Mouse (Mus musculus) 3134 (cell line): ENCODE measurements around the gene Myo15b.
"Not testable (repeated sequence)": the region's sequence is repeated elsewhere in the genome, so short reads cannot be mapped to it uniquely, and the experiment has no call there.

Source experiments
- DNase-seq: peaks from one replicate; pipeline ENCODE4 v3.0.0-alpha.2; 2011; ENCODE audit warnings: low spot score; ENCODE audit not compliant: insufficient read length; ENCODE audit errors: extremely low read depth

The Myo15b gene

DNA sequence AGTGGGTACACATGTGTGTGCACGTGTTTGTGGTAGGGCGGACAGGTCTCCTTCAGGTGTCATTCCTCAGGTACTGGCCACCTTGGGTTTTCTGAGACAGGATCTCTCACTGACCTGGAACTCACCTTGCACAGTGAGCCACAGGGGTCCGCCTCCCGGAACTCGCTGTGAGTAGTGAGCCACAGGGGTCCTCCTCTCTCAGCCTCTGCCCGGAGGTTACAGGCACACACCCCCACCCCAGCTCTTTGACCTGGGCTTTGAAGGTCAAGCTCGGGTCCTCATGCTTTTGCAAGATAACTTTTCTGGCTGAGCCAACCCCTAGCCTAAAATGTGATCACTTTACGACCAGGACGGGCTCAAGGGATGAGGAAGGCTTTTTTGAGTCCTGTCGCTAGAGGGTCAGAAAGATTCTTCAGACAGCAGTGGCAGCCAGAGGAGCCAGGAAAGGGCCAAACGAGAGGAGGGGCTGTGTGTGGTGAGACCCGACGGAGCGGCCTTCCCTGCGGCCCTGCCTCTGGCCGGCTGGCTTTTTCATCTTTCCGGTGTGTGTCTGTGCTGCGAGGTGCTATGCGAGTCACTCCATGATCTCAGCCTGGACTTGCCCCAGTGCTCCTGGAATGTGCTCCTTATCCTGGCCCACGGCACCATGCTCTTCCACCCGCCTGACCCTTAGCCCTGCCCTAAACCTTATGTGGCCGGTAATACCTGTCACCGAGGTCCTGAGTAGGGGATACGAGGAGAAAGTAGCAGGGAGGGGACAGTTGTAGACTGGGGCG is 27.5 kb upstream of the Myo15b start:
- no peak for DNase-seq

GRCm38 (mm10) chr11:115831518-115831917 is 26.7 kb upstream of the Myo15b start:
- DNase-seq: no peak

DNA sequence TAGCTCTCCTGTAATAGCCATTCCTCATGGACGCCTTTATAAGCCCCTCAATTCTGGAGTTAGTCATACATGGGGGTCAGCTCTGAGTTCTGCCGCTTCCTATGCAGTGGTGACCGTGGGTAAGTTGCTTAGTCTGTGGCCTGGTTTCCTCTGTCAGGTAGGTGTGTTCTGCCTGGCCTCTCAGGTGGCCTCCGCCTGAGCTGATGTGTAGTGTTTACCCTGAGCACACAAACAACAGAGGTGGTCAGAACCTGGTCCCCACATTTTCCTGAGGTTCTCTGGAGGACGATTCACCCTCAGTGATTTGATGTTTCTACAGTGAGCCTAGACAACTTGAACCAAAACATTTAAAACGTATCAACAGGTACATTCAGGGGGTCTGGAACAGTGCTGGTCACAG is 26.1 kb upstream of the Myo15b start:
- no peak for DNase-seq

DNA sequence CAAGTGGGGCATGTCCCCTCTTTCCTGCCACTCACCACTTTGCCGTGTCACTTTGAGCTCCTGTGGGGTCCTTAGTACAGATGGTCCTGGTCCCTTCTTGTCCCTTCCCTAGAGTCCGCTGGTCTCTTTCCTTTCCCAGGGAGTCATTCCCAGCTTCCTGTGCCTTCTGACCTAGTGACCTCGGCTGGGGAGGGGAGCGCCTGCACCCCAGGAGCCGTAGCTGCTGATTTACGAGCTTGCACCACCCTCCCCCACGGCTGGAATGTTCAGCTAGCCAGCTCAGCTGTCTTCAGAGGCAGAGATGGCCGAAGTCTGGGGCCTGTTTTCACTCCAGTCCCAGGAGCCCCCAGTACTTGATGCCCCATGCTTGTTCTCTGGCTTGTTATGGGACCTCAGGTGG is 25.7 kb upstream of the Myo15b start:
- DNase-seq: no peak

GRCm38 (mm10) chr11:115833021-115833513 is 25.1 kb upstream of the Myo15b start:
- no peak for DNase-seq

GRCm38 (mm10) chr11:115834033-115834432 is 24.2 kb upstream of the Myo15b start:
- DNase-seq: no peak

GRCm38 (mm10) chr11:115836656-115837395 is 21.4 kb upstream of the Myo15b start:
- no peak for DNase-seq

DNA sequence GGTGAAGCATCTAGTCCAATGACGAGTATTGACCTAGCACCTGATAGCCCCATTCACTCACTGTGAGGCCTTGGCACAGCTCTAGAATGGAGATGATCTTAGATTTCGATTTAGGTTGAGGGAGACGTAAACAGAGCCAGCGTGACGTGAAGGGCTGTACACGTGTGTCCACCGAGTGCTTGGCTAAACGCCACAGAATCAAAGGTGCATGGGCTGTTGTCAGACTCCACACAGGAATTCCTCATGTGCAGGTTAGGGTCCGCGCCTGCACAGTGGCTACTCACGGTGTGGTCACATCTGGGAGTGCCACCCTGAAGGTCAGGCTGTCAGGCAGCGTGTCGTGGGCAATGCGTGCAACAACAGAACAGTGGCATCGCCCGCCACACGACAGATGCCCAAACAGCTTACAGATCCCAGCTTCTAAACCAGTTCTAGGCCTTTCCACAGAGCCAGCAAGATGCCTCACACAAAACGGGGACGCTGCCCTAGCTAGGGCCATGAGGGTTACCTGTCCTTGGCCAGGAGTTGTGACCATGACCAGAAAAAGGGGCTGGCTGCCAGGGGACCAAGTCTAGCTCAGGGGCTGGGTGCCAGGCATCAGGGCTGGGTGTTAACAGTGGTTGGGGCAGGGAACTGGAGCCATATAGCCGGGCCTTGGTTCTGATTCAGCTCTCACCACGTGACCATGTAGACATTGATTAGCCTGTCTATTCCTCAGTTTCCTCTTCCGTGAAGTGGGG is 20.4 kb upstream of the Myo15b start:
- DNase-seq: no peak

DNA sequence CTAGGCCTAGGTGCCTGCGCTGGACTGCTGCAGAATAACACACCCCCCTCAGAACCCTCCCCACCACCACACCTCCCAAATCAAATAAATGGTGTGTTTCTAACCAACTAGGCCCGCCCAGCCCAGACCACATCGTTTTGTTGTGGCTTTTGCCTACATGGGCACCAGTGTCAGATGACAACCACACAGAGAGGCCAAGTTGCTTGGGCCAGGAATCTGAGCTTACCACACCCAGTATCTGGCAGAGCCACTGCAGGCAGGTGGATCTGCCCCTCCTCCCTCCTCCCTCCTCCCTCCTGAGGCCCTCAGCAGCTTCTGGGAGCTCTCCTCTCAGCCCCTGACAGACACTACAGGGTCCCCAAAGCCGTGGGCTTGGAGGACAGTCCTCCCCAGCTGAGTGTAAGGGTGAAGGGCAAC is 19.3 kb upstream of the Myo15b start:
- peak; percentile 46 for DNase-seq

GRCm38 (mm10) chr11:115839732-115840131 is 18.5 kb upstream of the Myo15b start:
- DNase-seq: no peak

DNA sequence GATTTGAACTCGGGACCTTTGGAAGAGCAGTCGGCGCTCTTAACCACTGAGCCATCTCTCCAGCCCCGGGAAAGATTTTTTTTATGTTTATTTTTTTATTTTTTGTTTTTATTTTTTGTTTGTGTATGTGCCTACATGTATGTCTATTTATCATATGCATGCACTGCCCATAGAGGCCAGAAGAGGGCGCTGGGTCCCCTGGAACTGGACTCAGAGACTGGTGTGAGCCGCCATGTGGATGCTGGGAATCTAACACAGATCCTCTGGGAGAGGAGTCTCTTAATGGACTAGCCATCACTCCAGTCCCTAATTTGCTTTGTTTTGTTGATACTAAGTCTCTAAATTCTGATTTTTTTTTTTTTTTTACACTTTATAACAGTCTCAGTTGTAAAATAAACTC is 17.2 kb upstream of the Myo15b start:
- DNase-seq: no peak

GRCm38 (mm10) chr11:115841961-115842550 is 16.1 kb upstream of the Myo15b start:
- no peak for DNase-seq

- DNase-seq: no peak
Observed at GRCm38 (mm10) chr11:115843141-115843890, 14.9 kb upstream of the Myo15b start.

GRCm38 (mm10) chr11:115843891-115844239 is 14.3 kb upstream of the Myo15b start:
- DNase-seq: no peak

GRCm38 (mm10) chr11:115844240-115844639 is 14.0 kb upstream of the Myo15b start:
- no peak for DNase-seq

GRCm38 (mm10) chr11:115845819-115846218 is 12.4 kb upstream of the Myo15b start:
- DNase-seq: no peak

DNA sequence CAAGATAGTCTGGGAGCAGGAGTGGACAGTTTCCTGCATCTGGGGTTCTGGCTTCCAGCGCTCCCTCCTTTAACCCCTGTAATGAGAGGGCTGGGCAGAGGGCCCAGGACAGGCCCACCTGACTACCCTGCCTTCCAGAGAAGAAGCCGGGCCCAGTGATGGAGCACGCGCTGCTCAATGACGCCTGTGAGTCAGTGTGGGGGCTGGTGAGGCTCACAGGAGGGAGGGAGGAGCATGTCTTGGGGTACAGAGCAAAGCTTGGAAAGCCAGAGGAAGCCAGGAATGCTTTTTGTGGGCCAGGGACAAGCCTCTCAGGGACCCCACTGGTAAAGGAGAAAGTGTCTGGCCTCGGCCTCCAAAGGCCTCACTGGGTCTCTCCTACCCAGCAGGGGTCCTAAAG is 3.5 kb upstream of the Myo15b start:
- DNase-seq: no peak

DNA sequence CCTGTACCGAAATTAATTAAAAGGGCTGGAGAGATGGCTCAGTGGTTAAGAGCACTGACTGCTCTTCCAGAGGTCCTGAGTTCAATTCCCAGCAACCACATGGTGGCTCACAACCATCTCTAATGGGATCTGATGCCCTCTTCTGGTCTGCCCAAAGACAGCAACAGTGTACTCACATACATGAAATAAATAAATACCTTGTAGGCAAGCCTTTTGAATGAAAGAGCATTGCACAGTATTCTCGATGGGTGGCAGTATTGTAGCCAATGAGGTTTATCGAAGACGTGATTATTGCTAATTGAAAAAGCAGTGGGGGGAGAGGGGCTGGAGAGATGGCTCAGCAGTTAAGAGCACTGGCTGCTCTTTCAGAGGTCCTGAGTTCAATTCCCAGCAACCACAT is 1.1 kb upstream of the Myo15b start:
- not testable (repeated sequence) for DNase-seq

- DNase-seq: no peak
Observed at GRCm38 (mm10) chr11:115857936-115858335, 270 bp upstream of the Myo15b start.
